Mouse (Mus musculus) ES-Bruce4 (cell line): Measurements from ENCODE around the gene Dpy19l3. TPM values are rescaled to one million over a fixed set of nuclear protein-coding genes. Genes with fewer than 3 reads are reported as not detected.

Experiments
- H3K27ac ChIP-seq: 2 replicates; pipeline ENCODE4 v1.5.1; 2012; ENCODE audit warnings: low read length, inconsistent platforms; ENCODE audit not compliant: insufficient read depth
- H3K27me3 ChIP-seq: 2 replicates; pipeline ENCODE4 v1.6.1; 2012; ENCODE audit warnings: mild to moderate bottlenecking, low read length, inconsistent platforms; ENCODE audit not compliant: control insufficient read depth, poor library complexity, insufficient read depth, severe bottlenecking
- H3K36me3 ChIP-seq: 2 replicates; pipeline ENCODE4 v1.6.1; 2012; ENCODE audit warnings: inconsistent platforms, mild to moderate bottlenecking, low read length, moderate library complexity; ENCODE audit not compliant: control insufficient read depth, poor library complexity, insufficient read depth, severe bottlenecking
- H3K4me1 ChIP-seq: one replicate; pipeline ENCODE4 v1.8.1; 2011; ENCODE audit warnings: low read length; ENCODE audit not compliant: control insufficient read depth, insufficient read depth
- H3K4me3 ChIP-seq: 2 replicates; pipeline ENCODE4 v1.5.1; 2011; ENCODE audit warnings: low read depth, mild to moderate bottlenecking, low read length
- H3K9ac ChIP-seq: 2 replicates; pipeline ENCODE4 v1.6.1; 2012; ENCODE audit warnings: low read depth, mild to moderate bottlenecking, inconsistent platforms; ENCODE audit not compliant: poor library complexity, severe bottlenecking
- H3K9me3 ChIP-seq: replicated peaks from 2 replicates; pipeline ENCODE4 v1.6.1; 2012; ENCODE audit warnings: mild to moderate bottlenecking, low read length, inconsistent platforms; ENCODE audit not compliant: control insufficient read depth, poor library complexity, insufficient read depth, severe bottlenecking
- CTCF ChIP-seq: IDR thresholded peaks from one replicate; pipeline ENCODE4 v1.8.1; 2011; ENCODE audit warnings: low read depth, low read length
- EP300 ChIP-seq: IDR thresholded peaks from 2 replicates; pipeline ENCODE4 v1.6.1; 2011; ENCODE audit warnings: low read depth, low read length; ENCODE audit not compliant: insufficient read depth
- POLR2A ChIP-seq: IDR thresholded peaks from one replicate; pipeline ENCODE4 v1.8.1; 2011; ENCODE audit warnings: low read length; ENCODE audit not compliant: insufficient read depth
- polyA plus RNA-seq: library from polyadenylated mRNA; stranded (reverse); fragments of >200 nt; gene quantifications from 2 replicates; pipeline ENCODE4 v1.2.4, GENCODE M21; 2011; ENCODE audit warnings: low read depth; ENCODE audit not compliant: missing spikeins, insufficient read depth, insufficient read length

Dpy19l3 gene
- polyA plus RNA-seq, 1 experiment = 31.9 TPM

- no peaks in the 10 kb centered on the region; the same call in 1 of the 2 replicates for H3K36me3 ChIP-seq
These were observed 7.4 kb downstream of the Dpy19l3 start for GRCm38 (mm10) chr7:35746686-35747396.

GRCm38 (mm10) chr7:35745281-35745702, 9.0 kb downstream of the Dpy19l3 start:
- no peaks in the 10 kb centered on the region for H3K4me1 ChIP-seq
- no peak overlapping the region for H3K4me3 ChIP-seq
- H3K36me3 ChIP-seq = no peaks in the 10 kb centered on the region; the same call in 1 of the 2 replicates
- no peak for TF ChIP-seq EP300
- no peak overlapping the region for H3K27ac ChIP-seq
- H3K27me3 ChIP-seq = no peaks in the 10 kb centered on the region
- no peak overlapping the region for H3K9ac ChIP-seq
- no peaks in the 10 kb centered on the region for H3K9me3 ChIP-seq

More at GRCm38 (mm10) chr7:35746686-35747396, 7.4 kb downstream of the Dpy19l3 start:
- H3K4me3 ChIP-seq = no peak overlapping the region
- H3K27me3 ChIP-seq = no peaks in the 10 kb centered on the region
- TF ChIP-seq EP300 (no peak), POLR2A (no peak), CTCF (no peak)
- H3K4me1 ChIP-seq = no peaks in the 10 kb centered on the region
- H3K9me3 ChIP-seq = no peaks in the 10 kb centered on the region
- H3K9ac ChIP-seq = no peak overlapping the region
- H3K27ac ChIP-seq = no peak overlapping the region

- H3K36me3 ChIP-seq = no peaks in the 10 kb centered on the region; the same call in 1 of the 2 replicates
- no peak overlapping the region for H3K9ac ChIP-seq
- H3K9me3 ChIP-seq = no peaks in the 10 kb centered on the region
These were observed 9.5 kb downstream of the Dpy19l3 start for GRCm38 (mm10) chr7:35744771-35745170.

GRCm38 (mm10) chr7:35742310-35742709, 11.9 kb downstream of the Dpy19l3 start:
- H3K4me1 ChIP-seq = no peaks in the 10 kb centered on the region
- no peaks in the 10 kb centered on the region for H3K36me3 ChIP-seq
- H3K27ac ChIP-seq = no peak overlapping the region

More at GRCm38 (mm10) chr7:35744771-35745170, 9.5 kb downstream of the Dpy19l3 start:
- TF ChIP-seq EP300 = no peak
- Histone ChIP-seq H3K27ac (no peak overlapping the region), H3K27me3 (no peaks in the 10 kb centered on the region), H3K4me3 (no peak overlapping the region), H3K4me1 (no peaks in the 10 kb centered on the region)

GRCm38 (mm10) chr7:35741858-35742257, 12.4 kb downstream of the Dpy19l3 start:
- H3K36me3 ChIP-seq = no peaks in the 10 kb centered on the region
- H3K9ac ChIP-seq = no peak overlapping the region
- no peaks in the 10 kb centered on the region; the same call in 1 of the 2 replicates for H3K9me3 ChIP-seq
- no peak overlapping the region for H3K27ac ChIP-seq
- no peaks in the 10 kb centered on the region for H3K4me1 ChIP-seq
- H3K27me3 ChIP-seq = no peaks in the 10 kb centered on the region
- H3K4me3 ChIP-seq = no peak overlapping the region
- TF ChIP-seq POLR2A (no peak), EP300 (no peak), CTCF (no peak)

More at GRCm38 (mm10) chr7:35742310-35742709, 11.9 kb downstream of the Dpy19l3 start:
- Histone ChIP-seq H3K4me3 (no peak overlapping the region), H3K27me3 (no peaks in the 10 kb centered on the region), H3K9ac (no peak overlapping the region), H3K9me3 (no peaks in the 10 kb centered on the region; the same call in 1 of the 2 replicates)
- no peak for TF ChIP-seq POLR2A
- no peak for TF ChIP-seq EP300
- no peak for TF ChIP-seq CTCF

GRCm38 (mm10) chr7:35740489-35741230, 13.6 kb downstream of the Dpy19l3 start:
- no peak overlapping the region for H3K9ac ChIP-seq
- H3K4me1 ChIP-seq = no peaks in the 10 kb centered on the region
- H3K27me3 ChIP-seq = no peaks in the 10 kb centered on the region
- no peak overlapping the region for H3K27ac ChIP-seq
- H3K9me3 ChIP-seq = no peaks in the 10 kb centered on the region; the same call in 1 of the 2 replicates
- H3K4me3 ChIP-seq = no peak overlapping the region
- peak; percentile 80 for TF ChIP-seq CTCF
- TF ChIP-seq EP300 = no peak
- no peaks in the 10 kb centered on the region for H3K36me3 ChIP-seq
